23 mouse cellular contexts compared by ENCODE assay signal in the genomic region with DNA sequence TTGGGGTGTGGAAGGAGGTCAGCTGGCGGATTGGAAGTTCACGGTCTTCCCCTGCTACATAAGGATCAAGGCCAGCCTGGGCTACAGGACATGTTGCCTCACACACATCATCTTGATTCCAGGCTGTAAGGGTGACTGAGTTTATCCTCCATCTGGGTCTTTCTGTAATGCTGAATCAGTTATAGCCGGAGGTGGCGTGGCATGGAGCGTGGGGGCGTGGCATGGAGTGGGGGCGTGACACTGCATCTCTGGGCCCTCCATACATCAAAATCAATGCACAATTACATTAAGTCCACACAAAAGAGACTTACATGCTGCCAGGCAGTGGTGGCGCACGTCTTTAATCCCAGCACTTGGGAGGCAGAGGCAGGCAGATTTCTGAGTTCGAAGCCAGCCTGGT. TPM values are rescaled to one million over a fixed set of nuclear protein-coding genes. Genes with fewer than 3 reads are reported as not detected.
DNase-seq lines count a peak whose midpoint lies in the region; ATAC-seq and TF ChIP-seq lines count a peak whose summit lies in the region.
"Had no signal": no experiment of that assay in that cellular context is flagged by ENCODE, and none has a peak within 500 bp of the region (broad histone marks: within the 10 kb centered on the region; RNA-seq: fewer than 3 reads in every experiment).

No protein-coding gene starts in this region.

- peak; percentile 82 for DNase-seq in heart, adult 11 months
- no peak for DNase-seq in heart, postnatal 10 days
- DNase-seq in midbrain, embryonic 11.5 days (ENCODE audit: low spot score, missing footprints): peak; percentile 39
- no peak for DNase-seq in midbrain, postnatal 0 days (ENCODE audit: low spot score)
- DNase-seq in lung, adult 2 months: no peak
- no peak for DNase-seq in frontal cortex, postnatal 14 days (ENCODE audit: low spot score in 2 of 2)
- DNase-seq: adrenal gland, postnatal 14 days; cerebellum, adult 2 months; gastrocnemius, postnatal 10 days; heart, postnatal 4 days; kidney, postnatal 25 days; layer of hippocampus, postnatal 36 days; lung, postnatal 36 days; thymus, adult 2 months had no signal

- no peaks in the 10 kb centered on the region for H3K27me3 ChIP-seq in midbrain, embryonic 11.5 days (ENCODE audit: control insufficient read depth, insufficient read depth, low read length)
- no peaks in the 10 kb centered on the region for H3K27me3 ChIP-seq in midbrain, postnatal 0 days (ENCODE audit: insufficient read depth, low read length)
- H3K27me3 ChIP-seq in embryonic facial prominence, embryonic 12.5 days: no peaks in the 10 kb centered on the region
- H3K27me3 ChIP-seq: limb, embryonic 15.5 days; lung, embryonic 15.5 days; midbrain, embryonic 15.5 days had no signal

- no peak for TF ChIP-seq POLR2A in lung, adult 2 months (IDR thresholded peaks at IDR 0.05; ENCODE audit: borderline replicate concordance, extremely low read depth, low read depth, low read length)

- no peak for TF ChIP-seq CTCF in midbrain, postnatal 0 days (IDR thresholded peaks at IDR 0.05)
- no peak for TF ChIP-seq CTCF in lung, adult 2 months (IDR thresholded peaks at IDR 0.05; ENCODE audit: insufficient read depth, low read length)

- no peak overlapping the region for H3K4me2 ChIP-seq in midbrain, embryonic 11.5 days
- no peak overlapping the region for H3K4me2 ChIP-seq in midbrain, postnatal 0 days (ENCODE audit: low read depth, low read length, poor library complexity, severe bottlenecking)
- H3K4me2 ChIP-seq in embryonic facial prominence, embryonic 12.5 days (replicated peaks): no peak overlapping the region
- H3K4me2 ChIP-seq: limb, embryonic 15.5 days; lung, embryonic 15.5 days; midbrain, embryonic 15.5 days had no signal

- 92% methylated on average over 10 of the region's 10 CpGs for WGBS in midbrain, embryonic 11.5 days
- 93% methylated on average over 10 of the region's 10 CpGs for WGBS in midbrain, postnatal 0 days
- 95% methylated on average over 10 of the region's 10 CpGs for WGBS in embryonic facial prominence, embryonic 12.5 days
- 91% methylated on average over 10 of the region's 10 CpGs for WGBS in lung, adult 2 months

- no peak for ATAC-seq in midbrain, embryonic 11.5 days (ENCODE audit: low FRiP score)
- ATAC-seq in midbrain, postnatal 0 days (ENCODE audit: low FRiP score): no peak
- no peak for ATAC-seq in embryonic facial prominence, embryonic 12.5 days (ENCODE audit: insufficient number of reproducible peaks, insufficient read depth, low FRiP score, low TSS enrichment)
- ATAC-seq: CD4-positive, CD25-positive, alpha-beta regulatory T cell, adult 4 months; intestine, postnatal 0 days; midbrain, embryonic 15.5 days had no signal

- H3K9ac ChIP-seq in midbrain, embryonic 11.5 days (ENCODE audit: low read length): no peak overlapping the region
- no peak overlapping the region for H3K9ac ChIP-seq in midbrain, postnatal 0 days (replicated peaks; ENCODE audit: low read length, poor library complexity, severe bottlenecking)
- no peak overlapping the region for H3K9ac ChIP-seq in embryonic facial prominence, embryonic 12.5 days
- H3K9ac ChIP-seq: limb, embryonic 15.5 days; liver, embryonic 14.5 days; lung, embryonic 15.5 days; midbrain, embryonic 15.5 days had no signal

- H3K4me3 ChIP-seq in midbrain, embryonic 11.5 days (ENCODE audit: low read depth, low read length): no peak overlapping the region
- no peak overlapping the region for H3K4me3 ChIP-seq in midbrain, postnatal 0 days (ENCODE audit: low read depth, low read length)
- no peak overlapping the region for H3K4me3 ChIP-seq in embryonic facial prominence, embryonic 12.5 days
- no peak overlapping the region for H3K4me3 ChIP-seq in lung, adult 2 months (replicated peaks; ENCODE audit: extremely low read depth, low read depth, low read length)
- H3K4me3 ChIP-seq: layer of hippocampus, adult 2 months; limb, embryonic 15.5 days; lung, embryonic 15.5 days; midbrain, embryonic 15.5 days; myocyte had no signal

- H3K9me3 ChIP-seq in midbrain, embryonic 11.5 days (ENCODE audit: control insufficient read depth, low read length): no peaks in the 10 kb centered on the region
- H3K9me3 ChIP-seq in midbrain, postnatal 0 days (ENCODE audit: low read length): no peaks in the 10 kb centered on the region
- H3K9me3 ChIP-seq in embryonic facial prominence, embryonic 12.5 days: no peaks in the 10 kb centered on the region
- H3K9me3 ChIP-seq: limb, embryonic 15.5 days; lung, embryonic 15.5 days; midbrain, embryonic 15.5 days had no signal

- H3K4me1 ChIP-seq in midbrain, embryonic 11.5 days (ENCODE audit: control insufficient read depth, insufficient read depth, low read length): peaks cover 9% of the 10 kb centered on the region; the same call in 1 of the 2 replicates
- no peaks in the 10 kb centered on the region for H3K4me1 ChIP-seq in midbrain, postnatal 0 days (ENCODE audit: insufficient read depth, low read length)
- H3K4me1 ChIP-seq in embryonic facial prominence, embryonic 12.5 days: peaks cover 20% of the 10 kb centered on the region
- no peaks in the 10 kb centered on the region for H3K4me1 ChIP-seq in lung, adult 2 months (ENCODE audit: control insufficient read depth, insufficient read depth, low read length)
- H3K4me1 ChIP-seq: midbrain, embryonic 15.5 days had no signal

- no peaks in the 10 kb centered on the region for H3K36me3 ChIP-seq in midbrain, embryonic 11.5 days (ENCODE audit: control insufficient read depth, insufficient read depth, low read length)
- no peaks in the 10 kb centered on the region for H3K36me3 ChIP-seq in midbrain, postnatal 0 days (ENCODE audit: insufficient read depth, low read length)
- no peaks in the 10 kb centered on the region for H3K36me3 ChIP-seq in embryonic facial prominence, embryonic 12.5 days
- H3K36me3 ChIP-seq: limb, embryonic 15.5 days; lung, embryonic 15.5 days; midbrain, embryonic 15.5 days had no signal

- intact Hi-C loops in heart, postnatal 10 days (cut with DNase I): loop anchor here (10.0 kb wide), 1 partner anchor 324 kb away; no protein-coding TSS in a partner anchor

- H3K27ac ChIP-seq in midbrain, embryonic 11.5 days (ENCODE audit: low read depth, low read length): no peak overlapping the region
- no peak overlapping the region for H3K27ac ChIP-seq in midbrain, postnatal 0 days (ENCODE audit: low read depth, low read length)
- H3K27ac ChIP-seq in embryonic facial prominence, embryonic 12.5 days: peak overlapping the region; percentile 57; the same call in 1 of the 2 replicates
- H3K27ac ChIP-seq: limb, embryonic 15.5 days; liver, embryonic 14.5 days; lung, embryonic 15.5 days; midbrain, embryonic 15.5 days had no signal

RNA-seq across cellular contexts. Expression of a gene that starts 12.9 kb away (rescaled TPM):
- total RNA-seq in heart, postnatal 10 days (2021): under 1 TPM in 1 of 2 experiments, not detected in 1; 0.48 TPM
- polyA plus RNA-seq in midbrain, embryonic 11.5 days (2014; fragmentation: Nextera tagmentation; extraction: Ambion mirVana): 0.62 and 1.6 TPM in 2 replicates
- 0.80 and 1.4 TPM in 2 replicates for total RNA-seq in midbrain, postnatal 0 days (2014; rRNA removed)
- 0.58 and 1.4 TPM in 2 replicates for polyA plus RNA-seq in midbrain, postnatal 0 days (2015; fragmentation: Nextera tagmentation; extraction: Ambion mirVana)
- polyA plus RNA-seq in embryonic facial prominence, embryonic 12.5 days (2016; fragmentation: Nextera tagmentation; extraction: Ambion mirVana): 3.2 and 3.9 TPM in 2 replicates
- polyA plus RNA-seq in lung, adult 2 months (2012; rRNA removed): 5.1 and 12.1 TPM in 2 replicates

RNA-seq across cellular contexts. Expression of a gene that starts 20.3 kb away (rescaled TPM):
- total RNA-seq in heart, postnatal 10 days (2021): 100 to 1,000 TPM; 321 to 324 TPM
- 1,631 and 1,834 TPM in 2 replicates for polyA plus RNA-seq in midbrain, embryonic 11.5 days (2014; fragmentation: Nextera tagmentation; extraction: Ambion mirVana)
- total RNA-seq in midbrain, postnatal 0 days (2014; rRNA removed): 736 and 976 TPM in 2 replicates
- 1,685 and 1,800 TPM in 2 replicates for polyA plus RNA-seq in midbrain, postnatal 0 days (2015; fragmentation: Nextera tagmentation; extraction: Ambion mirVana)
- 1,615 and 1,742 TPM in 2 replicates for polyA plus RNA-seq in embryonic facial prominence, embryonic 12.5 days (2016; fragmentation: Nextera tagmentation; extraction: Ambion mirVana)
- 479 and 563 TPM in 2 replicates for polyA plus RNA-seq in lung, adult 2 months (2012; rRNA removed)

RNA-seq across cellular contexts. Expression of a gene that starts 41.1 kb away (rescaled TPM):
- total RNA-seq in heart, postnatal 10 days (2021): 10 to 100 TPM; 41.3 to 44.8 TPM
- 268 and 274 TPM in 2 replicates for polyA plus RNA-seq in midbrain, embryonic 11.5 days (2014; fragmentation: Nextera tagmentation; extraction: Ambion mirVana)
- 145 and 147 TPM in 2 replicates for total RNA-seq in midbrain, postnatal 0 days (2014; rRNA removed)
- polyA plus RNA-seq in midbrain, postnatal 0 days (2015; fragmentation: Nextera tagmentation; extraction: Ambion mirVana): 205 and 219 TPM in 2 replicates
- polyA plus RNA-seq in embryonic facial prominence, embryonic 12.5 days (2016; fragmentation: Nextera tagmentation; extraction: Ambion mirVana): 269 TPM in 2 replicates
- 41.2 and 53.1 TPM in 2 replicates for polyA plus RNA-seq in lung, adult 2 months (2012; rRNA removed)

RNA-seq across cellular contexts. Expression of a gene that starts 43.1 kb away (rescaled TPM):
- total RNA-seq in heart, postnatal 10 days (2021): 10 to 100 TPM; 10.1 to 12.7 TPM
- 6.3 and 8.4 TPM in 2 replicates for polyA plus RNA-seq in midbrain, embryonic 11.5 days (2014; fragmentation: Nextera tagmentation; extraction: Ambion mirVana)
- 2.0 and 5.5 TPM in 2 replicates for total RNA-seq in midbrain, postnatal 0 days (2014; rRNA removed)
- 7.7 and 10.7 TPM in 2 replicates for polyA plus RNA-seq in midbrain, postnatal 0 days (2015; fragmentation: Nextera tagmentation; extraction: Ambion mirVana)
- polyA plus RNA-seq in embryonic facial prominence, embryonic 12.5 days (2016; fragmentation: Nextera tagmentation; extraction: Ambion mirVana): 9.6 and 12.0 TPM in 2 replicates
- polyA plus RNA-seq in lung, adult 2 months (2012; rRNA removed): 137 and 149 TPM in 2 replicates

RNA-seq across cellular contexts. Expression of a gene that starts 52.6 kb away (rescaled TPM):
- total RNA-seq in heart, postnatal 10 days (2021): 1,000 to 10,000 TPM; 1,157 to 1,242 TPM
- polyA plus RNA-seq in midbrain, embryonic 11.5 days (2014; fragmentation: Nextera tagmentation; extraction: Ambion mirVana): 5.5 and 6.4 TPM in 2 replicates
- total RNA-seq in midbrain, postnatal 0 days (2014; rRNA removed): 216 and 266 TPM in 2 replicates
- 221 and 260 TPM in 2 replicates for polyA plus RNA-seq in midbrain, postnatal 0 days (2015; fragmentation: Nextera tagmentation; extraction: Ambion mirVana)
- polyA plus RNA-seq in embryonic facial prominence, embryonic 12.5 days (2016; fragmentation: Nextera tagmentation; extraction: Ambion mirVana): 10.2 and 11.8 TPM in 2 replicates
- 415 and 628 TPM in 2 replicates for polyA plus RNA-seq in lung, adult 2 months (2012; rRNA removed)

Comparison
In these comparisons a context has a peak if more than half of its experiments do, and no peak if none do; other contexts are left out.
1. DNase-seq: peak in heart, adult 11 months (single experiment) and midbrain, embryonic 11.5 days (single experiment); none in heart, postnatal 10 days (0 of 2), midbrain, postnatal 0 days (single experiment), lung, adult 2 months (single experiment) and frontal cortex, postnatal 14 days (0 of 2).